Mouse (Mus musculus) stomach, postnatal 0 days (tissue): ENCODE results near the gene 2200002D01Rik.

ENCODE experiments used
- CTCF ChIP-seq: IDR thresholded peaks from 2 replicates; pipeline ENCODE4 v1.5.1; 2016; ENCODE audit warnings: antibody characterized with exemption, low read depth, mild to moderate bottlenecking, moderate library complexity
- EP300 ChIP-seq: optimal IDR thresholded peaks from 2 replicates; pipeline ENCODE3; 2016; ENCODE audit warnings: antibody characterized with exemption

DNA sequence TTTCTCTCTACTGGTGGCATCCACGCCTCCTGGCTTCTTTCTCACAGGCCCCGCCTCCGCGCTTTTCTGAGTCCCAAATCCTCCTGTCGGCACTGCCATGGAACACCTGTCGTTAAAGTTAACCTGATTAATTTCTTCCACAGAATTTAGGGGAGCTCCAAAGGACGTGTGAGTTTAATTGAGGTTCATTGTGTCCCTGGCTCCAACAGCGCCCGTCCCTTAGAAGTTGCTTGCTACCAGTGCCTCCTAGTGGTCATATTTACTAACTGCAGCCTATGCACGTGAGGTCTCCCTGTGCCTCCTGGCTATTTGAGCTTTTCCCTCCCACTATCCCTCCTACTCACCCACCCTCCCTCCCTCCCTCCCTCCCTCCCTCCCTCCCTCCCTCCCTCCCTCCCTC is 48.7 kb upstream of the 2200002D01Rik start:
- TF ChIP-seq EP300 (no peak), CTCF (peak; percentile 85)
